Mouse (Mus musculus) liver, embryonic 14.5 days (tissue): ENCODE data around the gene 4930407I10Rik. TPM values are rescaled to one million over a fixed set of nuclear protein-coding genes. Genes with fewer than 3 reads are reported as not detected.

ENCODE experiments used
- ATAC-seq: fragments of 200-750 bp; cut with Nextera tagmentation; 2 replicates; pipeline ENCODE4 v1.8.0; 2017; ENCODE audit warnings: moderate number of reproducible peaks, mild to moderate bottlenecking, moderate library complexity; ENCODE audit not compliant: insufficient read depth
- DNase-seq, 3 experiments: peaks; one replicate each; pipeline ENCODE4 v3.0.0-alpha.2; 2012 to 2013; ENCODE audit warnings: low read depth in 3 of 3, low spot score in 3 of 3
- H3K27ac ChIP-seq: fragments of 300-500 bp; sonication (generic); 2 replicates; pipeline ENCODE4 v1.5.1; 2014; ENCODE audit warnings: moderate library complexity, mild to moderate bottlenecking, control low read depth, inconsistent platforms
- H3K27me3 ChIP-seq: fragments of 300-500 bp; sonication (generic); 2 replicates; pipeline ENCODE4 v1.6.1; 2014; ENCODE audit warnings: mild to moderate bottlenecking, low read length, moderate library complexity; ENCODE audit not compliant: control insufficient read depth, insufficient read depth
- H3K36me3 ChIP-seq: fragments of 300-500 bp; sonication (generic); replicated peaks from 2 replicates; pipeline ENCODE4 v1.6.1; 2014; ENCODE audit warnings: low read depth; ENCODE audit not compliant: control insufficient read depth, insufficient read depth
- H3K4me1 ChIP-seq, 2 experiments: fragments of 200-500 bp in 1 of 2; fragments of 300-500 bp in 1 of 2; sonication (generic) in 1 of 2; replicated peaks; 2 replicates each; pipeline ENCODE4 v1.6.1; 2012 to 2014; ENCODE audit warnings: antibody characterized with exemption in 1 of 2, inconsistent platforms in 1 of 2, low read length in 1 of 2; ENCODE audit not compliant: control insufficient read depth in 2 of 2, insufficient read depth in 2 of 2
- H3K4me2 ChIP-seq: fragments of 300-500 bp; sonication (generic); 2 replicates; pipeline ENCODE4 v1.6.1; 2014; ENCODE audit warnings: low read depth, mild to moderate bottlenecking, control low read depth, moderate library complexity
- H3K4me3 ChIP-seq, 2 experiments: fragments of 200-500 bp in 1 of 2; fragments of 300-500 bp in 1 of 2; sonication (generic) in 1 of 2; 2 replicates each; pipeline ENCODE4 v1.5.1; 2012 to 2014; ENCODE audit warnings: low read depth in 2 of 2, low read length in 2 of 2, mild to moderate bottlenecking in 2 of 2, control low read depth in 1 of 2, inconsistent platforms in 1 of 2, moderate library complexity in 1 of 2; ENCODE audit not compliant: insufficient read depth in 1 of 2
- H3K9ac ChIP-seq: fragments of 300-500 bp; sonication (generic); replicated peaks from 2 replicates; pipeline ENCODE4 v1.6.1; 2014; ENCODE audit warnings: mild to moderate bottlenecking, control low read depth, moderate library complexity
- H3K9me3 ChIP-seq: fragments of 300-500 bp; sonication (generic); 2 replicates; pipeline ENCODE4 v1.6.1; 2016; ENCODE audit warnings: low read length, mixed read lengths; ENCODE audit not compliant: control insufficient read depth
- CTCF ChIP-seq: IDR thresholded peaks from 2 replicates; pipeline ENCODE4 v1.5.1; 2016; ENCODE audit warnings: antibody characterized with exemption, low read depth, control low read depth
- EP300 ChIP-seq: IDR thresholded peaks from 2 replicates; pipeline ENCODE4 v1.6.1; 2016; ENCODE audit warnings: antibody characterized with exemption, low read depth
- WGBS: fragments of 180-500 bp; shearing (Covaris S2); extraction: QIAGEN DNeasy Blood & Tissue Kit; methylation state at CpG from one replicate; pipeline ENCODE4 v1.1.7; 2014; ENCODE audit not compliant: insufficient replicate concordance; 5-methylcytosine and 5-hydroxymethylcytosine counted together
- polyA plus RNA-seq, 2 experiments: library from polyadenylated mRNA; depleted of rRNA in 1 of 2; stranded (reverse) in 1 of 2; unstranded in 1 of 2; fragments of >200 nt; fragmentation: Nextera tagmentation in 1 of 2; extraction: Ambion mirVana in 1 of 2; gene quantifications; 2 replicates each; pipeline versions ENCODE4 v1.2.1 to v1.2.3; 2012 to 2014

4930407I10Rik gene
- polyA plus RNA-seq, 2 experiments, result not detected

DNA sequence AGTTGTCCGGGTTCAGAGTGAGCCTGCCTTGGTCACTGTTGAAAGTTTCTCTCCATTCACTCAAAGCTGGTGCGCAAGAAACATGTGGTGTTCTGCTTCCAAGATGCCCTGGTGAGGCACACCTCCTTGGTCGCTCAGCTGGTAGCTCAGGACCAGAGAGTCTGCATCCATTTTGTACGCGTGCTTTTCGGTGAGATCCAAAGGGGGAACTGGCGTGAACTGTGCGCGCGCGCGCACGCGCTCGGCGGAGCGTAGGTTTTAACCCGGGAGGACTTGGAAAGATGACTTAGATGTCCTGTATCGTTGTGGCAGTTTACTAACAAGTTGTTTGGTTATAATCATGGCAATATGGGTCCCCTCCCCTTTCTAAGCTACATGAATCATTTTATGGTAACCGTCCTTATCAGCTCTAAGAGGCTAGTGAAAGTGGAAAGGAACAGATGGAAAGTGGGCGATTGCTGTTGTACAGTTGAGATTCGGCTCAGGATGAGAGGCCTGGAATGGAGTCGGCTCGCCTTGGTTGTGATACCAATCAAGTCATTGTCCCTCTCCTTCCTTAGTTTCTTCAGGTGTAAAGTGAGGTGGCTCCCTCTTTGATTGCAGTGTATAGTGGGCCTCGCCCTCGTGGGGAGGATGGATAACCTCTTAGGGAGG, 13.0 kb downstream of the 4930407I10Rik start:
- no peak overlapping the region for H3K4me2 ChIP-seq
- no peaks in the 10 kb centered on the region for H3K36me3 ChIP-seq
- no peak overlapping the region for H3K9ac ChIP-seq
- no peak overlapping the region for H3K4me3 ChIP-seq
- DNase-seq (no peak), ATAC-seq (no peak)
- H3K27ac ChIP-seq, result no peak overlapping the region
- peaks cover 21% of the 10 kb centered on the region for H3K27me3 ChIP-seq
- no peaks in the 10 kb centered on the region for H3K9me3 ChIP-seq
- 79% methylated on average over 26 of the region's 26 CpGs for WGBS
- H3K4me1 ChIP-seq, result no peaks in the 10 kb centered on the region
- TF ChIP-seq EP300 (no peak), CTCF (no peak)

DNA sequence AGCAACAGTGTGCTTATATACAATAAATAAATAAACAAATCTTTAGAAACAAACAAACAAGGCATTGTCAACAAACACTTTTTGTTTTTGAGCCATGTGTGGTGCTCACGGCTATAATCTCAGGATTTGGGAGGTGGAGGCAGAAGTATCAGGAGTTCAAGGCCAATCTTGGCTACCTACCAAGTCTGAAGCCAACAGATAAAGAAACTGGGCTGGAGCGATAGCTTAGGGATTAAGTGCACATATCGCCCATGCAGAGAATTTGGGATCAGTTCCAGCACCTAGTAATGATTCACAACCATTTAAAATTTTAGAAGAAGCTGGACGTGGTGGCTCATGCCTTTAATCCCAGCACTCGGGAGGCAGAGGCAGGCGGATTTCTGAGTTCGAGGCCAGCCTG, 14.5 kb downstream of the 4930407I10Rik start:
- WGBS, result 64% methylated on average over 7 of the region's 7 CpGs
- peaks cover 21% of the 10 kb centered on the region for H3K27me3 ChIP-seq
- no peak for DNase-seq
- no peak overlapping the region for H3K9ac ChIP-seq
- H3K36me3 ChIP-seq, result no peaks in the 10 kb centered on the region
- H3K9me3 ChIP-seq, result no peaks in the 10 kb centered on the region
- ATAC-seq, result no peak
- no peak overlapping the region for H3K4me3 ChIP-seq
- no peak overlapping the region for H3K27ac ChIP-seq
- TF ChIP-seq CTCF (no peak), EP300 (no peak)
- H3K4me1 ChIP-seq, result no peaks in the 10 kb centered on the region
- H3K4me2 ChIP-seq, result no peak overlapping the region

- WGBS, result 44% methylated on average over 10 of the region's 10 CpGs
- no peaks in the 10 kb centered on the region for H3K27me3 ChIP-seq
- no peaks in the 10 kb centered on the region for H3K36me3 ChIP-seq
- no peak overlapping the region for H3K4me3 ChIP-seq
- no peak overlapping the region for H3K27ac ChIP-seq
- H3K4me1 ChIP-seq, result no peaks in the 10 kb centered on the region
- H3K9me3 ChIP-seq, result no peaks in the 10 kb centered on the region
- ATAC-seq, result no peak
- H3K4me2 ChIP-seq, result no peak overlapping the region
- H3K9ac ChIP-seq, result no peak overlapping the region
- TF ChIP-seq EP300 (no peak), CTCF (no peak)
- no peak for DNase-seq
Observed at GRCm38 (mm10) chr15:82079883-82080282, 20.9 kb downstream of the 4930407I10Rik start.

- DNase-seq (peak in 1 of 3 experiments; percentile 6), ATAC-seq (no peak)
Observed at GRCm38 (mm10) chr15:82081161-82081560, 22.2 kb downstream of the 4930407I10Rik start.

GRCm38 (mm10) chr15:82085606-82086005, 26.7 kb downstream of the 4930407I10Rik start:
- Histone ChIP-seq H3K4me2 (no peak overlapping the region), H3K27me3 (no peaks in the 10 kb centered on the region), H3K9me3 (no peaks in the 10 kb centered on the region), H3K36me3 (no peaks in the 10 kb centered on the region), H3K9ac (no peak overlapping the region), H3K27ac (no peak overlapping the region), H3K4me1 (no peaks in the 10 kb centered on the region), H3K4me3 (no peak overlapping the region)
- DNase-seq, result no peak
- ATAC-seq, result no peak
- TF ChIP-seq EP300, result no peak
- no peak for TF ChIP-seq CTCF
- 64% methylated on average over 9 of the region's 9 CpGs for WGBS

More at GRCm38 (mm10) chr15:82081161-82081560, 22.2 kb downstream of the 4930407I10Rik start:
- no peak overlapping the region for H3K4me3 ChIP-seq
- peak; percentile 66 for TF ChIP-seq CTCF
- TF ChIP-seq EP300, result no peak
- 29% methylated on average over 7 of the region's 7 CpGs for WGBS
- no peak overlapping the region for H3K4me2 ChIP-seq
- no peak overlapping the region for H3K9ac ChIP-seq
- H3K27me3 ChIP-seq, result no peaks in the 10 kb centered on the region
- H3K27ac ChIP-seq, result no peak overlapping the region
- H3K9me3 ChIP-seq, result no peaks in the 10 kb centered on the region
- no peaks in the 10 kb centered on the region for H3K36me3 ChIP-seq
- no peaks in the 10 kb centered on the region for H3K4me1 ChIP-seq
